Mouse (Mus musculus) kidney, postnatal 10 days (tissue): ENCODE measurements around the gene Fam227b.

Experiments used
- DNase-seq: peaks from one replicate; pipeline ENCODE4 v3.0.0; 2021; ENCODE audit warnings: mixed read lengths

Fam227b gene

GRCm38 (mm10) chr2:125975808-125976345 lies 175.9 kb downstream of the Fam227b start:
- peak; percentile 15 for DNase-seq

- DNase-seq: no peak
These were observed 176.6 kb downstream of the Fam227b start for GRCm38 (mm10) chr2:125975206-125975605.

GRCm38 (mm10) chr2:125973207-125973606 lies 178.6 kb downstream of the Fam227b start:
- peak; percentile 12 for DNase-seq

- no peak for DNase-seq
These were observed 183.0 kb downstream of the Fam227b start for GRCm38 (mm10) chr2:125968811-125969210.

GRCm38 (mm10) chr2:125948195-125948594 lies 203.6 kb downstream of the Fam227b start:
- DNase-seq: no peak

- DNase-seq: no peak
These were observed 208.5 kb downstream of the Fam227b start for GRCm38 (mm10) chr2:125943301-125943700.

GRCm38 (mm10) chr2:125941111-125941785 lies 210.6 kb downstream of the Fam227b start:
- DNase-seq: no peak

- DNase-seq: no peak
These were observed 212.7 kb downstream of the Fam227b start for GRCm38 (mm10) chr2:125938993-125939642.

GRCm38 (mm10) chr2:125936396-125936795 lies 215.4 kb downstream of the Fam227b start:
- no peak for DNase-seq

- no peak for DNase-seq
These were observed 217.8 kb downstream of the Fam227b start for GRCm38 (mm10) chr2:125933977-125934376.
